Mouse (Mus musculus): Measurements from ENCODE around the gene Ddx55. TPM values are rescaled to one million over a fixed set of nuclear protein-coding genes. Genes with fewer than 3 reads are reported as not detected.
"Not testable (repeated sequence)": the region's sequence is repeated elsewhere in the genome, so short reads cannot be mapped to it uniquely, and the experiment has no call there.

Ddx55 gene
- polyA plus RNA-seq, 1 experiment from 2014 or later: 25.1 TPM

DNA sequence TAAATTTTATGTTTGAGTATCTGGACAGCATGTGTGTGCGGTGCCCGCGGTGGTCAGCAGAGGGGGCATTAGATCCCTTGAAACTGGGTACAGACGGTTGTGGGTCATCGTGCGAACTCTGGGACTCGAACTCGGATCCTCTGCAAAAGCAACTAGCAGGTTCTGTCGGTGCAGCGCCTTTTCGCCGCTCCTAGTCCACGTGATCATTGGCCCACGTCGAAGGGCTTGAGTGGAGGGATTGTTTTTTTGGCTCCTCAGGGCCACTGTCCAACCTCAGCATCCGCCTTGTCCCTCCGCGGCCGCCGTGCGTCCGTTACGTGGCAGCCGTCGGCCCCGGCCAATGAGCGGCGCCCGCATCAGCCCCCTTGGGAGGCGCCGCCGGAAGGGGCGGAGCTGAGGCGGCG is 12.3 kb upstream of the Ddx55 start, which contains the start of gene Tmed2:
Gene Tmed2 (plus strand): TSS at position 313 of the 404 bp plus-strand sequence.
- peak within 1 kb of the TSS; percentile 92 for H3K4me2 ChIP-seq
- peak within 1 kb of the TSS; percentile 77 for H3K9ac ChIP-seq
- H3K27me3 ChIP-seq: no peaks in the 10 kb centered on the region
- peaks cover 16% of the 10 kb centered on the region for H3K4me1 ChIP-seq (replicated peaks)
- peak within 1 kb of the TSS; percentile 97 for H3K4me3 ChIP-seq
- 0% methylated on average over 32 of the region's 35 CpGs for WGBS
- peak; percentile 95 for ATAC-seq (ENCODE audit: low FRiP score, low read depth)
- peak within 1 kb of the TSS; percentile 78 for H3K27ac ChIP-seq (replicated peaks)
- peaks cover 16% of the 10 kb centered on the region for H3K36me3 ChIP-seq
- H3K9me3 ChIP-seq: no peaks in the 10 kb centered on the region

DNA sequence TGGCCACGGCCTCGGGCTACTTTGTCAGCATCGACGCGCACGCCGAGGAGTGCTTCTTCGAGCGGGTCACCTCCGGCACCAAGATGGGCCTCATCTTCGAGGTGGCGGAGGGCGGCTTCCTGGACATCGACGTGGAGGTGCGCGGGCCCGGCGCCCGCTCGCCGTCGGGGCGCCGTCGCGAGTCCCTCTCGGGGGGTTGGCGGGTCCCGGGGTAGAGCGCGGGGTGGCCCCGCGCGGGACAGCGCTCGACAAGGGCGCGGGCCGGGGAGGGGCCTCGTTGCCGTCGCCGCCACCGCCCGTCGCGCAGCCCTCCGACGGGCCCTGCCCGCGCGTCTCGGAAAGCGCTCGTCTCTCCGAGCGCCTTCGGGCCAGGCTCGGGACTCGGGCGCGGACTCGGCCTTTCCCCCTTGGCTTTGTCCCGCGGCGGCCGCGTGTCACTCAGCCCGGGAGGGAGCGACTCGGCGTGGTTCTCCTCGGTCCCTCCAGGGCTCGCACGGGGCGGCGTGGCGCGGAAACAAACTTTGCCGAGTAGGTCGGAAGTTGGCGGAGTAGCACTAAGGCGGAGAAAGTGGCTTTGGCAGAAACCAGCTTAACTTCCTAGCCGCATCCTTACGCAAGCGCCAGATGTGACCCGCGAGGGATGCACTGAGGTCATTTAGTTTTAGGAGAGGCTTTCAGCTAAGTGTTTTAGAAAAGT is 11.6 kb upstream of the Ddx55 start:
- Histone ChIP-seq H3K27me3 (no peaks in the 10 kb centered on the region), H3K4me3 (peak overlapping the region; percentile 97), H3K36me3 (peaks cover 22% of the 10 kb centered on the region), H3K4me1 (replicated peaks) (peaks cover 16% of the 10 kb centered on the region), H3K9ac (peak overlapping the region; percentile 77), H3K27ac (replicated peaks) (peak overlapping the region; percentile 78), H3K4me2 (peak overlapping the region; percentile 92), H3K9me3 (no peaks in the 10 kb centered on the region)
- under 1% methylated on average over 78 of the region's 89 CpGs for WGBS
- peak; percentile 77 for ATAC-seq (ENCODE audit: low FRiP score, low read depth)

DNA sequence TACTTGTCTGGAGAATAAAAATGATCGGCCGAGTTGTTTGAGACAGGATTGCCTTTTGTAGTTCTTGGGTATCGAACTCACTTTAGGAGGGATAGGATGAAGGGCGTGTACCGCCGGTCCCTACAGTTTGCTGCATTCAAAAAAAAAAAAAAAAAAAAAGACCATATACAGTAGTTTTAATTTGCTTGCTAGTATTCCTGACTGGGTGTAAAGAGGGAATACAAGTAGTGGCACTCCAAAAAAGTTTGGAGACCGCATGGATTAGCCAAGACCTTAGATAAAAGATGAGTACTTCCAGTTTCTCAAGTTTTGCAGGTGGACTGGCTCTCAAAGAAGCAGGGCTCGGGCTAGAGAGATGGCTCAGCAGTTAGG is 11.1 kb upstream of the Ddx55 start:
- peaks cover 16% of the 10 kb centered on the region for H3K4me1 ChIP-seq (replicated peaks)
- H3K4me3 ChIP-seq: peak overlapping the region; percentile 97
- H3K4me2 ChIP-seq: peak overlapping the region; percentile 92
- H3K9me3 ChIP-seq: no peaks in the 10 kb centered on the region
- ATAC-seq (ENCODE audit: low FRiP score, low read depth): no peak
- no peaks in the 10 kb centered on the region for H3K27me3 ChIP-seq
- peak overlapping the region; percentile 78 for H3K27ac ChIP-seq (replicated peaks)
- WGBS: 14% methylated on average over 8 of the region's 8 CpGs
- peak overlapping the region; percentile 77 for H3K9ac ChIP-seq
- H3K36me3 ChIP-seq: peaks cover 27% of the 10 kb centered on the region

DNA sequence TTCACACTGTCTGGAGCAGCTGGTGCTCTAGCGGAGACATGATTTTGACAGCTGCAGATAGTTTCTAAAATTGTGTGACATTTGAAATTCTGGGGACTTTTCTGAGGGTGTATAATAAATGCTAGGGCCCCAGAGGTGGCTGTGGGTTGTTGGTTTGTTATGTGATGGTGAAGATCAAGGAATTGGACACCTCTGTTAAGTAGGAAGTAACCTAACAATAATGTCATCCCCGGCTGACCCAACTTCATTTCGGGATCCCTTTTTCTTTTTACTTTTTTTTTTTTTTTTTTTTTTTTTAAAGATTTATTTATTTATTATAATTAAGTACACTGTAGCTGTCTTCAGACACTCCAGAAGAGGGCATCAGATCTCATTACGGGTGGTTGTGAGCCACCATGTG is 1.9 kb upstream of the Ddx55 start:
- not testable (repeated sequence) for H3K27ac ChIP-seq (replicated peaks); ATAC-seq (ENCODE audit: low FRiP score, low read depth); H3K9me3 ChIP-seq; H3K27me3 ChIP-seq; H3K4me2 ChIP-seq; H3K4me3 ChIP-seq; H3K9ac ChIP-seq
- Histone ChIP-seq H3K4me1 (replicated peaks) (peaks cover 19% of the 10 kb centered on the region), H3K36me3 (peaks cover 49% of the 10 kb centered on the region)
- 94% methylated on average over 4 of the region's 4 CpGs for WGBS

DNA sequence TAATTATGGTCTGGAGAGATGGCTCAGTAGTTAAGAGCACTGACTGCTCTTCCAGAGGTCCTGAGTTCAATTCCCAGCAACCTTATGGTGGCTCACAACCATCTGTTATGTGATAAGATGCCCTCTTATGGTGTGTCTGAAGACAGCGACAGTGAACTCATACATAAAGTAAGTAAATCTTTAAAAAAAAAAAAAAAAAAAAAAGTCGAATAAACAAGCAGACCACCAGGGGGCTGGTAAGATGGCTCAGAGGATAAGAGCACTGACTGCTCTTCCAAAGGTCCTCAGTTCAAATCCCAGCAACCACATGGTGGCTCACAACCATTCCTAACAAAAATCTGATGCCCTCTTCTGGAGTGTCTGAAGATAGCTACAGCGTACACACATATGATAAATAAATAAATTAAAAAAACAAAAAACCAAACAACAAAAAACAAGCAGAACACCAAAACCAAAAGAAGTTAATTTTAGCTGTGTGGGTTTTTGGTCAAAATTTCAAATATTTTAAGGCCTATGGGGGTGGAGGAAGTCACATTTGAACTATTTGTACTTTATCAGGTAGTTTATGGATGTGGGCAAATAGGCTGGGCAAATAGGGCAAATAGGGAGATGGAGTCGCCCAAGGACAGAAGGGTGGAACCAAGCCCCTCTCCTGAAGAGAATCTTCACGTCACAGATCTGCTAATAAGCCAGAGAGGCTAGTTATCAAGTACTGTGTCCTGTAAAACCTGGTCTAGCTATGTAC is 1.1 kb upstream of the Ddx55 start:
- Histone ChIP-seq H3K4me1 (replicated peaks) (peaks cover 19% of the 10 kb centered on the region), H3K4me3 (peak overlapping the region; percentile 96), H3K36me3 (peaks cover 50% of the 10 kb centered on the region), H3K27ac (replicated peaks) (peak overlapping the region; percentile 92; the same call in 1 of the 2 replicates), H3K4me2 (peak overlapping the region; percentile 76)
- ATAC-seq (ENCODE audit: low FRiP score, low read depth); H3K9me3 ChIP-seq; H3K27me3 ChIP-seq; H3K9ac ChIP-seq: not testable (repeated sequence)
- 37% methylated on average over 5 of the region's 5 CpGs for WGBS

DNA sequence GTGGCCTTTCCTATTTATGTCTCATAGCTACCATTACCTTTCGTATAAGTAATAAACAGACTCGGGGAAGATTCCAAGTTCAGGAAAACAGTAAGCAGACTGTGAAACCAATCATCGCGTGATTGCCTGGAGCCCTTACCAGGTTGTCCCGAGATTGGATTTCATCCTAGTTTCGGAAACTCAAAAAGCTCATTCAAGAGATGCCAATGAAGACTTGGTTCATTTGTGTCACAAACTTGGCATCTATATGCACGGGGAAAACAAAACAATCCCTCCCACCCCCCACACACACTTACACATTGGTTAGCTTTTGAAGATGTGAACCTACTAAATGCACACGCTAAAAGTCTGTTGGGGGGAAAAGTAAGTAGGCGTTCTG is 581 bp upstream of the Ddx55 start:
- Histone ChIP-seq H3K36me3 (peaks cover 50% of the 10 kb centered on the region), H3K4me1 (replicated peaks) (peaks cover 19% of the 10 kb centered on the region), H3K27me3 (no peaks in the 10 kb centered on the region), H3K9me3 (no peaks in the 10 kb centered on the region), H3K4me2 (peak overlapping the region; percentile 76), H3K9ac (peak overlapping the region; percentile 94), H3K4me3 (peak overlapping the region; percentile 96), H3K27ac (replicated peaks) (peak overlapping the region; percentile 92)
- no peak for ATAC-seq (ENCODE audit: low FRiP score, low read depth)
- WGBS: 13% methylated on average over 9 of the region's 9 CpGs

DNA sequence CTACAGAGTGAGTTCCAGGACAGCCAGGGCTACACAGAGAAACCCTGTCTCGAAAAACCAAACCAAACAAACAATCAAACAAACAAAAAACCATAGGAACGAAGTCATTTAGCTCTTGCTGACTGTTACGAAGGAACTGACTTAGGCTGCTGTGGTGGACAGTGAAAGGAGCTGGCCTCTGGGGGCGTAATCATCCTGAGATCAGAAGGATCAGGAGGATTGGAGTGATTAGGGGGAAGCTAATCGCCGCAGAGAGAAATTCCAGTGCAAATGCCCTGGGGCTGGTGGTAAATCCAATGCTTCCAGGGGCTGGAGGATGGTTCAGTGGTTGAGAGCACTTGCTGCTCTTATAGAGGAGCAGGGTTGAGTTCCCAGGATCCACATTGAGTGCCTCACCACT is 943 bp downstream of the Ddx55 start:
- Histone ChIP-seq H3K4me2 (peak overlapping the region; percentile 76), H3K27me3 (no peaks in the 10 kb centered on the region), H3K9ac (peak overlapping the region; percentile 94), H3K27ac (replicated peaks) (no peak overlapping the region), H3K4me1 (replicated peaks) (peaks cover 19% of the 10 kb centered on the region), H3K36me3 (peaks cover 46% of the 10 kb centered on the region), H3K9me3 (no peaks in the 10 kb centered on the region), H3K4me3 (peak overlapping the region; percentile 96)
- 78% methylated on average over 6 of the region's 6 CpGs for WGBS
- no peak for ATAC-seq (ENCODE audit: low FRiP score, low read depth)

DNA sequence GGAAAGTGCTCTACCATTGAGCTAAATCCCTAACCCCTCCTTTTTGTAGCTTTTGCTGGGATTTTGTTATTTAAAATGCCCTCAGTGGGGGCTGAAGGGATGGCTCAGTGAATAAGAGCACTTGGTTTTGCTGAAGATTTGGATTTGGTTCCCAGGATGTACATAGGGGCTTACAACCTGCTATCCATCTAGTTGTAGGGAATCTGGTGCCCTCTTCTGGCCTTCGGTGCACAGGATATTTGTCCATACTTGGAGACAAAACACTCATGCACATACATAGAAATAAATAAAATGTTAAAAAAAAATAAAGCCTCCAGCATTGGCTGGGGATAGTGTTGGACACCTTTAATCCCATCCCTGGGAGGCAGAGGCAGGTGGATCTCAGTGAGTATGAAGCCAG is 2.5 kb downstream of the Ddx55 start:
- H3K9me3 ChIP-seq: no peaks in the 10 kb centered on the region
- no peak for ATAC-seq (ENCODE audit: low FRiP score, low read depth)
- H3K4me3 ChIP-seq: no peak overlapping the region

DNA sequence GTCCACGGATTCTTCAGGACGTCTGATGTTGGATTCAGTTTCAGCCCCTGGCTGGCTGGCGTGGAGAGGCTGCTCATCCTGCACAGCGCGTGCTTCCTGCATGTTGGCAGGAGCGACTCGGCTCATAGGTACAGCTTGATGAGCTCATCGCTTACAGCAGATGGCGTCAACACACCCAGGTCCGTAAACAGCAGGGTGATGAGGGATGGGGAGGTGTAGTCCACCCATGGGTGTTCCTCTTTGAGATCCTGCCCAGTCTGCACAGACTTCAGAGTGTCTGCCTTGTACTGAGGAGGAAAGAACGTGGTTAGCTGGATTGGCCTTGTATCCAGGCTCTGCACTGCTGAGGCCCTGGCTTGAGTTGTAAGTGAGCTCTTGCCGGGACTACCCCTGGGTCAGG is 18.4 kb downstream of the Ddx55 start:
- H3K27ac ChIP-seq (replicated peaks): no peak overlapping the region
- ATAC-seq (ENCODE audit: low FRiP score, low read depth): no peak
- H3K4me2 ChIP-seq: no peak overlapping the region
- no peaks in the 10 kb centered on the region for H3K27me3 ChIP-seq
- no peaks in the 10 kb centered on the region for H3K4me1 ChIP-seq (replicated peaks)
- no peaks in the 10 kb centered on the region for H3K9me3 ChIP-seq
- H3K4me3 ChIP-seq: no peak overlapping the region
- no peak overlapping the region for H3K9ac ChIP-seq
- 90% methylated on average over 12 of the region's 12 CpGs for WGBS
- H3K36me3 ChIP-seq: peaks cover 84% of the 10 kb centered on the region

More for the DNA sequence above, 2.5 kb downstream of the Ddx55 start:
- 79% methylated on average over 1 of the region's 1 CpGs for WGBS
- H3K9ac ChIP-seq: no peak overlapping the region
- no peak overlapping the region for H3K27ac ChIP-seq (replicated peaks)
- peaks cover 19% of the 10 kb centered on the region for H3K4me1 ChIP-seq (replicated peaks)
- H3K36me3 ChIP-seq: peaks cover 58% of the 10 kb centered on the region
- H3K4me2 ChIP-seq: no peak overlapping the region
- no peaks in the 10 kb centered on the region for H3K27me3 ChIP-seq

DNA sequence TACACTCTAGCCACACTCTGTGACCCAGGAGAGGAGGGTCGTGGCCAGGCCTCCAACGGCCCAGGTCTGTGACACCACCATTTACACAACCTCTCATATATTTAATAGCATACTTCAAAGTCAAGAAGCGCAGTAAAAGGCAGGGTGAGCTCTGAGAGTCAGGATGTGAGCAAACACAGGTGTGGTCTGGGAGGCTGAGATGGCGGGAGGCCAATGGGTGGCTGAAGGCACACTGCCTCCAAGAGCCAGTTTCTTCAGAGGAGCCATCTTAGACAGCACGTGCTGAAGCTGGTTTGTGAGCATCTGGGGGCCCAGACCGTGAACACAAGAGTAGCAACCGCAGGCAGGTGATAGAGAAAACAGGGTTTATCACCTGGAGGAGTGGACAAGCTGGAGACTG is 22.8 kb downstream of the Ddx55 start:
- H3K36me3 ChIP-seq: peaks cover 48% of the 10 kb centered on the region
- 91% methylated on average over 7 of the region's 7 CpGs for WGBS

DNA sequence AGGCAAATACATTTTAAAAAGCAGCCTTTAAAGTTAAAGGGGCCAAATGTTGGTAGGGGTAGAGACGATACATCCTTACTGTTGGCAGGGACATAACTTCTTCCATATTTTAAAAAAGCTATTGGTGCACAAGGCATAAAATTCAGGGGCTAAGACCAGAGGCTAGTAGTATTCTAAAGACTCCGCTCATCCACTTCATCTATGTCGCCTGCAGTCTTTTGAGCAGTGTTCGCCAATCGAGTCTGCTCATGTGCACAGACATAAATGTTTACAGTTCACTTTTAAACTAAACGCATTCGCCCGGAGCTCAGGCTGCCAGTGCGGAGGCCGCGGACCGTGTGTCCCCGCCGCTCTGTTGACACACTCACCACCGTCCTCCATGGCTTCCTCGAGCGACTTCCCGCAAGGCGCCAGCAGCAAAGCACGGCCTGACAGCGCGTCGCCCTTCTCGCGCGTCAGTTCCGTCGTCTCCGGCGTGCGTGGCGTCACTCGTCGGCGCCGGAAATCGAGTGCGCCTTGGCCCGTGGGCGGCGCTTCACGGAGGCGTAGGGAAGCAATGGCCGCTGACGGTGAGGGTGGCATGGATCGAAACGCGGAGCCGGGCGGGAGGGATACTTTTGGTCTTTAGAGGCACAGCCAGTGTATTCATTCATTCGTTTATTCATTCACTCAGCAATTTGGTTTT is 26.1 kb downstream of the Ddx55 start, which contains the start of the genes Eif2b1 and Gtf2h3:
Gene Eif2b1 (minus strand): TSS at position 499 of the 685 bp plus-strand sequence.
Gene Gtf2h3 (plus strand): TSS at position 508 of the 685 bp plus-strand sequence.
- H3K27ac ChIP-seq (replicated peaks): peak within 1 kb of the TSS; percentile 36
- no peaks in the 10 kb centered on the region for H3K9me3 ChIP-seq
- peak; percentile 93 for ATAC-seq (ENCODE audit: low FRiP score, low read depth)
- peaks cover 26% of the 10 kb centered on the region for H3K4me1 ChIP-seq (replicated peaks)
- peaks cover 25% of the 10 kb centered on the region; the same call in 1 of the 2 replicates for H3K36me3 ChIP-seq
- H3K4me3 ChIP-seq: peak within 1 kb of the TSS; percentile 66
- H3K9ac ChIP-seq: peak within 1 kb of the TSS; percentile 68
- H3K4me2 ChIP-seq: peak within 1 kb of the TSS; percentile 82
- under 1% methylated on average over 51 of the region's 51 CpGs for WGBS
- no peaks in the 10 kb centered on the region for H3K27me3 ChIP-seq

More for the DNA sequence above, 22.8 kb downstream of the Ddx55 start:
- Histone ChIP-seq H3K4me1 (replicated peaks) (peaks cover 22% of the 10 kb centered on the region), H3K4me3 (no peak overlapping the region), H3K4me2 (no peak overlapping the region), H3K27me3 (no peaks in the 10 kb centered on the region), H3K9me3 (no peaks in the 10 kb centered on the region), H3K27ac (replicated peaks) (no peak overlapping the region), H3K9ac (no peak overlapping the region)
- ATAC-seq (ENCODE audit: low FRiP score, low read depth): no peak

DNA sequence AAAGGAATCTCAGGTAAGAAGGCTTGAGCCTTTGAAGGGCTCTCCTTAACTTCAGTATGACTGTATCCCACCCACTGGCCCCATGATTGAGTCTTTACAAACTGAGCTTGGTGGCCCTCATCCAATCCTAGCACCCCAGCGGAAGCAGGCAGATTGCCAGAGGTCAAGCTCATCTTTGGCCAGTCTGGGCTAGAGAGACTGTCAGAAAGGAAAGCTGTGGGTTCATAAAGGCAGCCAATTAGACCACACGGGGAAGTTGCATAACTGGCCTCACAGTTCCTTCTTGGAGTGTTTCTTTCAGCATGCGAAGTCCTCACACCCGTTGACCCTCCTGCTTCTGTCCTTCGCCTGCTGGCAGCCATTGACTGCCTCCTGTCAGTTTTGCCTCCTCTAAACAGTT is 29.9 kb downstream of the Ddx55 start:
- WGBS: 95% methylated on average over 5 of the region's 5 CpGs
- Histone ChIP-seq H3K27me3 (no peaks in the 10 kb centered on the region), H3K9ac (no peak overlapping the region), H3K4me1 (replicated peaks) (peaks cover 26% of the 10 kb centered on the region), H3K36me3 (peaks cover 45% of the 10 kb centered on the region), H3K9me3 (no peaks in the 10 kb centered on the region), H3K4me3 (no peak overlapping the region), H3K4me2 (no peak overlapping the region), H3K27ac (replicated peaks) (no peak overlapping the region)
- no peak for ATAC-seq (ENCODE audit: low FRiP score, low read depth)
